Mouse (Mus musculus): ENCODE results near the gene Pjvk. TPM values are rescaled to one million over a fixed set of nuclear protein-coding genes. Genes with fewer than 3 reads are reported as not detected.
A peak's percentile ranks its signal among the peaks of the same experiment; 100 is the strongest.

The Pjvk gene
- polyA plus RNA-seq, 1 experiment from 2014 or later: not detected

DNA sequence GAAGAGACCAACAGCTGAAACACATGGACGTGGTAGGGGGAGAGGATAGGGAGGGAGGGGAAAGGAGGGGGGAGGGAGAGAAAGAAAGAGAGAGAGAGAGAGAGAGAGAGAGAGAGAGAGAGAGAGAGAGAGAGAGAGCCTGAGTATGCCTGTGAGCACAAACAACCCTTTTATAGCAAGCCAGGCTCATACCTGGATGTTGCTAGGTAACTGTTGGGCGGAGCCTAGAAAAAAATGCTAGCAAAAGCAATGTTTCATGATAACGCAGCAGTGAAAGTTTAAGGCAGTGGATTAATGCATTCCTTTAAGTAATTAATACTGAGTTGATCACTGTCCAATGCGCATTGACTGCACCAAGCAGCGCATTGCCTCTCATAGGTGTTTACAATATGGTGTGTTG, 6.4 kb downstream of the Pjvk start:
- 79% methylated on average over 5 of the region's 5 CpGs for WGBS
- Histone ChIP-seq H3K9ac (ENCODE audit: low read depth, low read length) (no peak overlapping the region), H3K4me1 (ENCODE audit: control insufficient read depth, insufficient read depth, low read length) (no peaks in the 10 kb centered on the region), H3K27me3 (replicated peaks; ENCODE audit: control insufficient read depth, insufficient read depth, low read length) (no peaks in the 10 kb centered on the region), H3K9me3 (ENCODE audit: control insufficient read depth, low read length) (no peaks in the 10 kb centered on the region), H3K4me2 (ENCODE audit: low read depth, low read length) (no peak overlapping the region), H3K27ac (replicated peaks; ENCODE audit: low read depth, low read length) (no peak overlapping the region), H3K36me3 (ENCODE audit: control insufficient read depth, insufficient read depth, low read length) (no peaks in the 10 kb centered on the region), H3K4me3 (ENCODE audit: low read depth, low read length) (no peak overlapping the region)
- DNase-seq (ENCODE audit: low spot score) (no peak), ATAC-seq (ENCODE audit: low read depth) (no peak)

DNA sequence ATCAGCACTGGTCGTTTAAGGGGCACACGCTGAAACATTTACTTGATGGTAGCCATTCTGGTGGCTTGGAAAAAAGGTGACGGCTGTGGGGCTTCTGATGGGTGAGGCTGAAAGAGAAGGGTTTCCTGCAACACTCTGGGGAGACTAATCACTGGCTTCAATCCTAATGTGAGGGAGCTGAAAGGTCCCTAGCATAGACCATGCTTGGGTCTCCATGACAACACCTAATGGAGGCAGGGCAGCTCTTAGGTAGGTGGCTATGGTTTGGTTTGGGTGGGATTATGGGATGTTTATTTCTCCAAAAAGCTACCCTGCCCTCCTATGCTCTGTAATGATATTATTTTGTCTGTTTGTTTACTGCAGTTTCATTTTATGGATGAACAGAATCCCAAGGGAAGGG, 7.2 kb downstream of the Pjvk start:
- Histone ChIP-seq H3K27me3 (replicated peaks; ENCODE audit: control insufficient read depth, insufficient read depth, low read length) (no peaks in the 10 kb centered on the region), H3K27ac (replicated peaks; ENCODE audit: low read depth, low read length) (no peak overlapping the region), H3K36me3 (ENCODE audit: control insufficient read depth, insufficient read depth, low read length) (no peaks in the 10 kb centered on the region), H3K4me2 (ENCODE audit: low read depth, low read length) (no peak overlapping the region), H3K9me3 (ENCODE audit: control insufficient read depth, low read length) (no peaks in the 10 kb centered on the region), H3K4me3 (ENCODE audit: low read depth, low read length) (no peak overlapping the region), H3K9ac (ENCODE audit: low read depth, low read length) (no peak overlapping the region), H3K4me1 (ENCODE audit: control insufficient read depth, insufficient read depth, low read length) (no peaks in the 10 kb centered on the region)
- DNase-seq (ENCODE audit: low spot score) (no peak), ATAC-seq (ENCODE audit: low read depth) (no peak)
- 77% methylated on average over 3 of the region's 3 CpGs for WGBS

DNA sequence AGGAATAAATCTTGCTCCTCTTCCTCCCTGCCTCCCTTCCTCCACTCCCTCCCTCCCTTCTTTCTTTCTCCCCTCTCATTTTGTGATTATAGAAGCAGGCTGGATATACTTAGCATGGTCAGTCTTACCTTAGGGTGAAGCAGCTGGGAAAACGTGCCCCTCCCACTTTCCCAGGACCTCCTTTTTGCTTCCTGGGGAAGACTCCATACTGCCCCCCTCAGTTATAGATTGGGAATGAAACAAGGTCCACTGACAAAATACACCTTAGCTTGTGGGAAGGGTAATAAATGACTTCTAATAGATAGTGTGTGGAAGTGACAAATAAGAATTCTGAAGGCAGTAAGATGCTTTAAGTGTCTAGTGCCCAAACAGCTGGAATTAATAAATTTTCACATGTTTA, 7.7 kb downstream of the Pjvk start:
- Histone ChIP-seq H3K4me3 (ENCODE audit: low read depth, low read length) (no peak overlapping the region), H3K27ac (replicated peaks; ENCODE audit: low read depth, low read length) (no peak overlapping the region), H3K9ac (ENCODE audit: low read depth, low read length) (no peak overlapping the region), H3K4me1 (ENCODE audit: control insufficient read depth, insufficient read depth, low read length) (no peaks in the 10 kb centered on the region), H3K4me2 (ENCODE audit: low read depth, low read length) (no peak overlapping the region), H3K36me3 (ENCODE audit: control insufficient read depth, insufficient read depth, low read length) (no peaks in the 10 kb centered on the region), H3K9me3 (ENCODE audit: control insufficient read depth, low read length) (no peaks in the 10 kb centered on the region), H3K27me3 (replicated peaks; ENCODE audit: control insufficient read depth, insufficient read depth, low read length) (no peaks in the 10 kb centered on the region)
- ATAC-seq (ENCODE audit: low read depth) (no peak), DNase-seq (ENCODE audit: low spot score) (no peak)
- 6% methylated on average over 1 of the region's 1 CpGs for WGBS

DNA sequence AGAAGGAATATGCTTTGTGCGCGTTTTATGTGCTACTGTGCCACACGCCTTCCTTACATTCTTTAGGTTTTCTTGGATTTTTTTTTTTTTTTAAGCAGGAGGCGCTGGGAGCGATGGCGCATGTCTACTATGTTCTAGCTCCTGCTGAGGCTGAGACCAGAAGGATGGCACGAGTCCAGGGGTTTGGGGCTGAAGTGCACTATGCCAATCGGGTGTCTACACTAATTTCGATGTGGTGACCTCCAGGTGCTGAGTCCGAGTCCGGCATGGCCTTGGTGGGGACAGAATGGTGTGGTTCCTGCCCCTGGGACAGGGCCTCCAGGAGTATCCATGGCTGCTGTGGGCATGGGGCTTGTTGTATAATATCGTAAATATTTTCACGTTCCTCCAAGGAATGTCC, 10.3 kb downstream of the Pjvk start:
- H3K27me3 ChIP-seq (replicated peaks; ENCODE audit: control insufficient read depth, insufficient read depth, low read length): no peaks in the 10 kb centered on the region
- H3K4me3 ChIP-seq (ENCODE audit: low read depth, low read length): no peak overlapping the region
- H3K27ac ChIP-seq (replicated peaks; ENCODE audit: low read depth, low read length): no peak overlapping the region
- peaks cover 21% of the 10 kb centered on the region for H3K36me3 ChIP-seq (ENCODE audit: control insufficient read depth, insufficient read depth, low read length)
- no peak overlapping the region for H3K9ac ChIP-seq (ENCODE audit: low read depth, low read length)
- 77% methylated on average over 13 of the region's 13 CpGs for WGBS
- DNase-seq (ENCODE audit: low spot score): no peak
- H3K4me2 ChIP-seq (ENCODE audit: low read depth, low read length): 0 out of 2 replicates have a peak overlapping the region, but pooled peaks have one; percentile 7
- no peak for ATAC-seq (ENCODE audit: low read depth)
- H3K9me3 ChIP-seq (ENCODE audit: control insufficient read depth, low read length): no peaks in the 10 kb centered on the region
- no peaks in the 10 kb centered on the region for H3K4me1 ChIP-seq (ENCODE audit: control insufficient read depth, insufficient read depth, low read length)

DNA sequence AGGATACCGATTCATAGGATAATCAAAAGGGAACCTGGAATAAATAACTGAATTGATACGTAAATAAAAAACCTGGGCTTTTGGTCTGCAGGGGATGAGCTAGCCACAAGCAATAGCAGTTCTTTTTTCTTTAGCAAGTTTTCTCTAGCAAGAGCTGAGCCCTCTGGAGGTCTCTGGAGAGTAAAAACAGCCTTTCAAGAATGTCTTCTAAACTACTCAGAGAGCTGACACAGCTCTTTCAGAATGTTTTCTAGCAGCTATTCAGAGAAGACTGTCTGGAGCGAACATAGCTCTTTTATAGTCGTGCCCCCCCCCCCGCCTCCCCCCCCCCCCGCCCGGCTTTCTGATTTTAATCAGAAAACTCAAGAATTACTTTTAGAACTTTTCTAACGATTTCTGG, 11.1 kb downstream of the Pjvk start:
- ATAC-seq (ENCODE audit: low read depth): no peak
- H3K4me3 ChIP-seq (ENCODE audit: low read depth, low read length): no peak overlapping the region
- no peaks in the 10 kb centered on the region for H3K9me3 ChIP-seq (ENCODE audit: control insufficient read depth, low read length)
- H3K4me2 ChIP-seq (ENCODE audit: low read depth, low read length): no peak overlapping the region
- peak; percentile 63 for DNase-seq (ENCODE audit: low spot score)
- peaks cover 28% of the 10 kb centered on the region for H3K36me3 ChIP-seq (ENCODE audit: control insufficient read depth, insufficient read depth, low read length)
- H3K4me1 ChIP-seq (ENCODE audit: control insufficient read depth, insufficient read depth, low read length): no peaks in the 10 kb centered on the region
- H3K27me3 ChIP-seq (replicated peaks; ENCODE audit: control insufficient read depth, insufficient read depth, low read length): no peaks in the 10 kb centered on the region
- H3K27ac ChIP-seq (replicated peaks; ENCODE audit: low read depth, low read length): no peak overlapping the region
- 40% methylated on average over 5 of the region's 8 CpGs for WGBS
- H3K9ac ChIP-seq (ENCODE audit: low read depth, low read length): no peak overlapping the region

DNA sequence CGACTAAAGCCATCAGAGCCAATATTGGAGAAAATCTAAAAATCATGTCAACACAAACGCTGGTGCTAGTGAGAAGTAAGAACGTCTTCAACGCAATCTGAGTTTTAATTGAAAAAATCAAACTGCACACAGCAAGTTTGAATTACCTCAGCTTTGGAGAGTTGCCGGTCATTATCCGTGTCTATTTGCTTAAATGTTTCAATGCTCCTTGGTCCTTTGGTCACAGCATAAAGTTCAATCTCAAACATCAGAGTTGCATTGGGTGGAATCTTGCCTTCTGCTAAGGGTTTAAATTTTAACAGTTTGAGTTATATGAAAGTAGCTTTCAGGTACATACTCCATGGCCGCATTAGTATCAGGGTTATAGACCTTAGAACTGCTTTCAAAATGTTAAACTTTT, 17.3 kb downstream of the Pjvk start:
- 94% methylated on average over 7 of the region's 7 CpGs for WGBS
- ATAC-seq (ENCODE audit: low read depth) (no peak), DNase-seq (ENCODE audit: low spot score) (no peak)
- Histone ChIP-seq H3K27me3 (replicated peaks; ENCODE audit: control insufficient read depth, insufficient read depth, low read length) (no peaks in the 10 kb centered on the region), H3K4me2 (ENCODE audit: low read depth, low read length) (no peak overlapping the region), H3K9me3 (ENCODE audit: control insufficient read depth, low read length) (no peaks in the 10 kb centered on the region), H3K36me3 (ENCODE audit: control insufficient read depth, insufficient read depth, low read length) (peaks cover 44% of the 10 kb centered on the region), H3K4me1 (ENCODE audit: control insufficient read depth, insufficient read depth, low read length) (no peaks in the 10 kb centered on the region), H3K27ac (replicated peaks; ENCODE audit: low read depth, low read length) (no peak overlapping the region), H3K9ac (ENCODE audit: low read depth, low read length) (no peak overlapping the region), H3K4me3 (ENCODE audit: low read depth, low read length) (no peak overlapping the region)

DNA sequence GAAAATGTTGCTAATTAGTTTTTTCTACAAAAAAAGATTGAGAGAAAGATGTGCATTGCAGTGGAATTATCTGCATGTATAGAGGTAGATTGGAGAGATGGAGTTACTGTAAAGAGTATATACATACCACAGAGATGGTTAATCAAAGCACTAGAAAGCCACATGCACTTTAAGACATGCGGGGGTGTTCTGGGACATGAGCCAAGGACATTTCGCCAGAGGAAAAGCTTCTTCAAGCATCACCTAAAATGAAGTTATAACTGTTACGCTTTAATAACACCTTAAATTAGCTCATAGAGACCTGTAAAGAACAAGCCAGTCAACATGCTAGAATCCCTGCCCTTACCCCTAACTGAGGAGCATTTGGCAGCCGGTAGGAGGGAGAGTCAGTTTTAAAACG, 18.9 kb downstream of the Pjvk start:
- H3K27ac ChIP-seq (replicated peaks; ENCODE audit: low read depth, low read length): no peak overlapping the region
- 62% methylated on average over 5 of the region's 5 CpGs for WGBS
- ATAC-seq (ENCODE audit: low read depth): no peak
- no peaks in the 10 kb centered on the region for H3K27me3 ChIP-seq (replicated peaks; ENCODE audit: control insufficient read depth, insufficient read depth, low read length)
- H3K36me3 ChIP-seq (ENCODE audit: control insufficient read depth, insufficient read depth, low read length): peaks cover 36% of the 10 kb centered on the region
- H3K4me2 ChIP-seq (ENCODE audit: low read depth, low read length): no peak overlapping the region
- no peaks in the 10 kb centered on the region for H3K9me3 ChIP-seq (ENCODE audit: control insufficient read depth, low read length)
- peaks cover 11% of the 10 kb centered on the region for H3K4me1 ChIP-seq (ENCODE audit: control insufficient read depth, insufficient read depth, low read length)
- no peak overlapping the region for H3K4me3 ChIP-seq (ENCODE audit: low read depth, low read length)
- H3K9ac ChIP-seq (ENCODE audit: low read depth, low read length): no peak overlapping the region
- DNase-seq (ENCODE audit: low spot score): no peak

DNA sequence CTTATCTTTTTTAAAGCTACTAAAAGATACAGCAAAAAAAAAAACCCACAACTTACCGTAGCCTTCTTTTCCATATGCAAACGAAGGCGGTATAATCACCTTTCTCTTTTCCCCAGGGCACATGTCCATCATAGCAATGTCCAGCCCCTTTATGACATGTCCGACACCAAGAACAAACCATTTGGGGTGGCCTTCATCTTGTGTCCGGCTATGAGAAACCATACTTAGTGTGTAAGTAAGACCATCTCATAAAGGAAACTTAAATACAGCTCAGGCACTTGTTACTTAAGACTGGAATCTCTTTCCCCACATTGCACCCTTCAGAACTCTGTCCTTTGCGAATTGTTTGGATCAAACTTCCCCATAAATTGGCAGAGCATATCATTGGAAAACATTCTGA, 23.4 kb downstream of the Pjvk start:
- 0 out of 2 replicates have a peak overlapping the region, but pooled peaks have one; percentile 93 for H3K27ac ChIP-seq (replicated peaks; ENCODE audit: low read depth, low read length)
- peaks cover 4% of the 10 kb centered on the region; the same call in 1 of the 2 replicates for H3K36me3 ChIP-seq (ENCODE audit: control insufficient read depth, insufficient read depth, low read length)
- 83% methylated on average over 6 of the region's 6 CpGs for WGBS
- peak overlapping the region; percentile 59 for H3K4me3 ChIP-seq (ENCODE audit: low read depth, low read length)
- peaks cover 19% of the 10 kb centered on the region for H3K4me1 ChIP-seq (ENCODE audit: control insufficient read depth, insufficient read depth, low read length)
- H3K4me2 ChIP-seq (ENCODE audit: low read depth, low read length): peak overlapping the region; percentile 82
- peak overlapping the region; percentile 79 for H3K9ac ChIP-seq (ENCODE audit: low read depth, low read length)
- ATAC-seq (ENCODE audit: low read depth) (no peak), DNase-seq (ENCODE audit: low spot score) (no peak)
- no peaks in the 10 kb centered on the region for H3K9me3 ChIP-seq (ENCODE audit: control insufficient read depth, low read length)
- no peaks in the 10 kb centered on the region for H3K27me3 ChIP-seq (replicated peaks; ENCODE audit: control insufficient read depth, insufficient read depth, low read length)

DNA sequence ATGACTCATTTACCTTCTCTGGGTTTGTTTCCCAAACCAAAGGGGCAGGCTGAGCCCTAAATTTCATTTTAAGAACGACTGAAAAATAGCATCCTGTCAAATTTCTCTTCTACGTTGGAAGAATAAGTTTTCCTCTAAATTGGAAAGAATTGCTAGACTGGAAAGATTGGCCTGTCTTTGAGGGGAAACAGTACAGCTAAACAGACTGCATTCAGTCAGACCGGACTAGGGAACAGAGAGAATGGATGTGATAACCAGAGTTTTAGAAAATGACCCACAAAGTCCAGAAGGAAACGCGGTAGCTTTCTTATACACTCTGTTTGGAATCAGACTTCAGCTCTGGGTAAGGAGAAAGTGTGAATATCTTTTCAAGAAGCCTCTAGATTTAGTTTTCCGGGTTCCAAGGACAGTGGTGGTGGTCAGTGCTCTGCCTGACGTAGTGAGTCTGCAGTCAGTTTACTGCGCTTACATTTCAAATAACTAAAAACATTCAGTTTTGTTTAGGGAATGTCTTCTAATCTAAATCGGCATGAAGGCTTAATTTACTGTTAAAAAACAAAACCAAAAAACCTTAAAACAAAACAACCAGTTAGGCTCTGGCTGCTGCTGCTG, 24.0 kb downstream of the Pjvk start:
- ATAC-seq (ENCODE audit: low read depth) (no peak), DNase-seq (ENCODE audit: low spot score) (no peak)
- Histone ChIP-seq H3K9me3 (ENCODE audit: control insufficient read depth, low read length) (no peaks in the 10 kb centered on the region), H3K36me3 (ENCODE audit: control insufficient read depth, insufficient read depth, low read length) (no peaks in the 10 kb centered on the region), H3K9ac (ENCODE audit: low read depth, low read length) (peak overlapping the region; percentile 79), H3K4me2 (ENCODE audit: low read depth, low read length) (peak overlapping the region; percentile 82), H3K27ac (replicated peaks; ENCODE audit: low read depth, low read length) (peak overlapping the region; percentile 93), H3K27me3 (replicated peaks; ENCODE audit: control insufficient read depth, insufficient read depth, low read length) (no peaks in the 10 kb centered on the region), H3K4me1 (ENCODE audit: control insufficient read depth, insufficient read depth, low read length) (peaks cover 21% of the 10 kb centered on the region), H3K4me3 (ENCODE audit: low read depth, low read length) (peak overlapping the region; percentile 59)
- 17% methylated on average over 9 of the region's 9 CpGs for WGBS
